Mouse (Mus musculus) stomach, embryonic 16.5 days (tissue): Measurements from ENCODE around the gene Lmod3. TPM values are rescaled to one million over a fixed set of nuclear protein-coding genes. Genes with fewer than 3 reads are reported as not detected.

Experiments
- polyA plus RNA-seq: library from polyadenylated mRNA; unstranded; fragments of >200 nt; fragmentation: Nextera tagmentation; extraction: Ambion mirVana; gene quantifications from 2 replicates; pipeline ENCODE4 v1.2.1, GENCODE M21; 2015

The Lmod3 gene
- polyA plus RNA-seq, 1 experiment from 2014 or later, result 4.4 TPM

Other genes with a start within 250 kb of the Lmod3 start
- 0.12 TPM in 1 of 2 replicates, not detected in the other for gene Fam19a4, start 192.3 kb downstream of the Lmod3 start, polyA plus RNA-seq
- gene Eogt, start 103.6 kb downstream of the Lmod3 start, polyA plus RNA-seq, result 12.7 and 14.7 TPM in 2 replicates
- gene Tmf1, start 73.6 kb downstream of the Lmod3 start, polyA plus RNA-seq, result 27.7 and 35.2 TPM in 2 replicates
- 62.7 and 64.9 TPM in 2 replicates for gene Uba3, start 47.1 kb downstream of the Lmod3 start, polyA plus RNA-seq
- 77.0 and 93.1 TPM in 2 replicates for gene Arl6ip5, start 42.1 kb downstream of the Lmod3 start, polyA plus RNA-seq